Mouse (Mus musculus) WW6 (cell line): ENCODE data around the gene Iqcf6.
"Not testable (repeated sequence)": the region's sequence is repeated elsewhere in the genome, so short reads cannot be mapped to it uniquely, and the experiment has no call there.

Experiments used
- DNase-seq: peaks from one replicate; pipeline ENCODE4 v3.0.0-alpha.2; 2013; ENCODE audit warnings: low read depth, low spot score

The Iqcf6 gene

GRCm38 (mm10) chr9:106626282-106626681, at the start of gene Iqcf6:
Iqcf6 (plus strand) TSS chr9:106626582.
- DNase-seq = no peak

DNA sequence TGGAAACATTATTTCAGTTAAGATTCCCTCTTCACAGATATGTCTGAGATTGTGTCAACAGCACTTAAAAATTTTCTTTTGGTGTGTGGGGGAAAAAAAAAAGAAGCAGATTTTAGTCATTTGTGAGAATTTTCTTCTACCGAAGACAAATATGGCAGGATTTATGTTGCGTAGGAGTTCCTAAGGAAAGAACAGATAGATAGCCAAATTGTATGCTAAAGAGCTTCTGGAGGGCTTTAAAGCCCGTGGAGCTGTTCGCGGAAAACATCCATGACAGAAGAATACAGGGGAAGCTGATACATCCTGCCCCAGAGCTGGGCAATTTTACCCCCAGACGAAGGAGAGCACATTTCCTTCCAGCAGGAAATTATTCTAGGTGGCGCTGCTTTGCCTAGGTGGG, 46.4 kb upstream of the Iqcf6 start:
- no peak for DNase-seq

- no peak for DNase-seq
These were observed 43.8 kb upstream of the Iqcf6 start for GRCm38 (mm10) chr9:106582552-106582951.

DNA sequence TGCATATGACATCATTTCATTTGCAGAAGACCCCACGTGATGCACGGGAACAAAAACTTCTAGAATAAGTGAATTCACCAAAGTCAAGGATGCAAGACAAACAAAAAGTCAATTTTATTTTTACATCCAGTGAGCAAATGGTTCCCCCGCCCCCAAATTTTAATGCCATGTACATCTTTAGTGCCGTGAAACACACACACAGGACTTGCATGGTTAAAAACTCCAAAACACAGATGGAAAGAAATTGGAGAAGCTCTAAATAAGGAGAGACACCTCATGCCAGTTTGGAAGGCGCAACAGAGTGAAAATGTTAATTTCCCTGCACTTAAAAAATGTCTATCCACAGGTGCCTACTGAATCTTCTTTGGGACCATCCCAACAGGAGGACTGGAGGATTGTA, 34.2 kb upstream of the Iqcf6 start:
- no peak for DNase-seq

DNA sequence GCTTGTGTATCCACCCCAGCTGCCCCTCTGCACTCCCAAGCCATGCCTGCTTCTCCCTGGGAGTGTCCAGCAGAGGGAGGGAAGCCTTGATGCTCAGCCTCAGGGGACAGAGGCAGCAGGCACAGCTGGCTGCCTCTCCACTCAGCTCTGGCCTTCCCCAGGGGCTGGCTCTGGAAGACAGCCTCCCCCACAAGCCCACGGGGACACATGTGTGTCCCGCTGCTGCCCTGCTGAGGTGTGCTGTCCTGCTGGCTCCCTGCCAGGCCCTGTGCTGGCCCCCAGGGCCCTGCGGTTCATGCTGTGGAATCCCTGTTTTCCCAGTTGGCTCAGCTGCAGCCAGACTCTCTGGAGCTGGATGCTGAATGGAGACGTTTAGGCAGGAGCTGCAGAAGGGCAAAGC, 31.0 kb upstream of the Iqcf6 start:
- DNase-seq = not testable (repeated sequence)

DNA sequence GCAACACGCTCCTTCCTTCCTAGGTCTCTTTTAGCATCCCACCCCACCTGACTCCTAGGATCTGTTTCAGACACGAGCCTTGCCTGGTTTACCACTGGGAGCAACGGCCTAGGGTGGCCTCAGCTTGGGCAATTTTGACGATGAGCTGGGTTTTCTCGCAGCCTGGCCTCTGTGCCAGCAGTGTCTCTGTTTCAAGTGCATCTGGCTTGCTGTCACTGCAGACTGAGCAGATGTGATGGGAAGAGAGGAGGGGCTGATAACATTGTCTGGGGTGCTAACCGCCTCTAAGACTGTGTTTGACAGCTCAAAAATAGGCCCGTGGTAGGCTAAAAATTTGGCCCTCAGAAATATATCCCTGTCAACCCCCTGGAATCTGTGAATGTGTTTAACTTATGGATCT, 30.5 kb upstream of the Iqcf6 start:
- no peak for DNase-seq

GRCm38 (mm10) chr9:106598466-106598865, 27.9 kb upstream of the Iqcf6 start:
- DNase-seq = no peak

DNA sequence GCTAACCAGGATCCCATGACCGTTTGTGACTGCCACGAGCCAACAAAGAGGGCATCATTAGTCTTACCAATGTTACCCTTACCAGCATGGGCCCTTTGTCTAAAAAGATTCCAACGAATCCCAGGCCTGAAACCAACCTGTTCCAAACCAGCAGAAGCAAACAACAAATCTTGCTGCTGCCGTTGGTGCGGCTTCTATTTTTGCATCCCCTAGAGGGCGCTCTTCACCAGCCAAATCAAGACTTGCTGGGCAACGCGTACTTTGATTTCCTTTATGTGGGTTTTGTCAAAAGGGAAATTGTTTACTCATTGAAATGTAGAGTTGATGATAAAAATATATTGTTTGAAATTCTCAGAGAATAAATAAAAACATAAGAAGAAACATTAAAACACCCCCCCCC, 25.8 kb upstream of the Iqcf6 start:
- DNase-seq = peak; percentile 28

DNA sequence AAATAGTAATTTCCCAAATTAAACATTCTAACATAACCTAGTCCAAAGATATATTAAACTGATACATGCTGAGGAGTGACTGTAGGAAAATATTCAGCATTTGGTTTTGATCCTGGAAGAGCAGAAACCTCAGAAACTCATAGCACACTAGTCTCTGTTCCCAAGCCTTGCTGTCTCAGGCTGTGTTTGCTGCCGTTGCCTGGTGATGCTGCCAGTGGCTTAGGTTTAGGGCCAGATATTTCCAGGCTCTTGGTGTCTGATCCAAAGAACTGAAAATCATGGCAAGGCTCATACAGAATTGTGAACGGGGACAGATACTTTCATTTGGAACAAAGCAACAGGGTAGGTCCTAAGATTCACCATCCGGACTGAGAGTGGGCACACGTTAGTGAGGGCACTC, 15.7 kb upstream of the Iqcf6 start:
- no peak for DNase-seq

DNA sequence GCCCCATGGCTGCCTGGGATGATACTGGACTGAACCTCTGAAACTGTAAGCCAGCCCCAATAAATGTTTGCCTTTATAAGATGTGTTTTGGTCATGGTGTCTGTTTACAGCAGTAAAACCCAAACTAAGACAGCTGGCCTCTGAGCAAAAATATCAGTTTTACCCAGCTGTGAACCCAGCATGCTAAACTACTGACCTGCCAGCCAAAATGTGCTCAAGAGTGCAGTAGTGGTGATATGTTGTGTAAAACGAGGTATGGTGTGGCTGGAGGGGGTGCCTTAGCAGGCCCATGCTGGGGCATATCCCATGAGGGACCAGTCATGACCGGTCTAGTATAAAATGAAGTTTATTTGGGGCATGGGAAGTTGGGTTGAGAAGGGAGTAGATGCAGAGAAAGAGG, 12.4 kb upstream of the Iqcf6 start:
- DNase-seq = no peak

- DNase-seq = no peak
These were observed 11.8 kb upstream of the Iqcf6 start for GRCm38 (mm10) chr9:106614616-106615015.

GRCm38 (mm10) chr9:106616306-106616705, 10.1 kb upstream of the Iqcf6 start:
- DNase-seq = no peak

DNA sequence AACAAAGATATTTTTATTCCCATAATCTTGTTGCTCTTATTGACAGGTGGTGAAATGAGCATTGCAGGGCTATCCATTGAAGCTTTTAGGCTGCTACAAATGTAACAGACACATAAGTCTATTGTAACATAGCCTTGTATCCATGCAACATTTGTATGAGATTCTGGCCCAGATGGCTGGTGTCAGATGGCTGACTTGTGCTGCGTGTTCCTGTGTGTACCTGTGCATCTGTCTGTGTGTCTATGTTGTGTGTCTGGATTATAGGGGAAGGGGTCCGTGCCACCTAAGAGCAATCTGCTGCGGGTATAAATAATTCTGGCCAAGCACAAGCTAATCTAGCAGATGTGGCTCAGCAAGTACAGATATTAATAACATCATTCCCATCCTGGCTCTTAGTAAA, 8.9 kb upstream of the Iqcf6 start:
- DNase-seq = no peak

GRCm38 (mm10) chr9:106627796-106628195, 1.4 kb downstream of the Iqcf6 start:
- DNase-seq = not testable (repeated sequence)

DNA sequence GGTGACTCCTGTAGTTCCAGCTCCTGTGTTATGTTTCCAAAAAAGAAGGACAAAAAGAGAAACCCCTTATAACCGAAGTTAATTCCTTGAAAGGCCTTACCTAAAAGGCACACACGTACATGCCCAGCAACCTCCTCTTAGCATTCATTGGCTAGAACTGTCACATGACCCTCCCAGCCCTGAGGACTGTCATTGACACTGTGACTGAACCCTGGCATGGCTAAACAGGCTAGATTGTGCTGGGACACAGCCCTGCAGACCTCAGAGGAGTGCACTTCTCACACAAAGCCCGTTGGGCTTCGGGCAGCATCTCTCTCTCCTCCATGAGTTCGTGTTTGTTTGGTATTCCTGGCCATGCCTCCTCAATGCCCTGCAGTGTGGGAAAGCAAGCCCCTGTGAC, 5.8 kb downstream of the Iqcf6 start:
- no peak for DNase-seq

DNA sequence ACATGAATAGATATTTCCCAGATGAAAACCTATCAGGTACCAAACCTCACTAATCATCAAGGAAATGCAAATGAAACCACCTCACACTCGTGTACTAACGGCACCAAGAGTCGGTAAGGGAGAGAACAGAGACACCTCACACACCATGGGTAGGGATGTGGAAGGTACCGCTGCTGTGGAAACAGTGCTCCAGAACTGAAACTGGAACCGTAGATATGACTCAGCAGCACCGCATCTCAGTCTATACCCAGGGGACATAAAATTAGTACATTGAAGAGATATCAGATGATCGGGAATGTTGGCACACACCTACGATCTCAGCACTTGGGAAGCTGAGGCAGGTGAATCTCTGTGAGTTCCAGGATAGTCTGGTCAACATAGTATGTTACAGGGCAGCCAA, 11.8 kb downstream of the Iqcf6 start:
- DNase-seq = no peak

DNA sequence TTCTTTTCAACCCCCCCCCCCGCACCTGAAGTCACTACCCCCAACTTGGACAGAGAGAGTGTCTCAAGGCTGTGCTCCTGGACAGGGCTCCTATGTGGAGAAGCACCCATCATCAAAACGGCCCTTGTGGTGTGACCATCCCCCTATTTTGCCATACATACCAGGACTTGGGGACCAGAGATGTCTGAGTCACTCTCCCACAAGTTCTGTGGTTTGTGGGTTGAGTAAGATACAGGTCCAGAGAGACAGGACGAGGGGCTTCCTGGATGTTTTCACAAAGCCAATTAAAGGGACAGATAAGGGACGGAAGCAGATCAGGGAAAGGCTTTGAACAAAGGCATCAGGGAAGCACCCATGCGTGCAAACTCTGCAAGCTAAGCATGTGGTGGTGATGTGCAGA, 15.0 kb downstream of the Iqcf6 start:
- DNase-seq = no peak

DNA sequence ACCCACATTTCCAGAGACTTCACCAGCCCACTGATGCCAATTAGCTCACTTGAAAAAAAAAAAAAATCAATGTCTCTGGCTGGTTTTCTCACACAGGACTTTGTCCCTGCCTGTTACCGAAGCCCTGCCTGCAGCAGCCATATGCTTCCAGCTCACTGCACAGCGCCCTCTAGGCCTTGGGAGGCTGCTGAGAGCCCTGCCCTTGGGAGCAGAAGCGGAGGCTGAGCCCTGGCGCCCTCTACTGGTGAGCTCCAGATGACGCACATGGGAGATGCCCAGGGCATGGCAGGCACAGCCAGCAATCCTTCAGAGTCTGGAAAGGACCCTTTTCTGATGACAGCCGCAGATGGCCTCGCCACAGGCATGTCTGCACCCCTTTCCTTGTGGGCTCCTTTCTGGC, 16.7 kb downstream of the Iqcf6 start:
- DNase-seq = peak; percentile 70

DNA sequence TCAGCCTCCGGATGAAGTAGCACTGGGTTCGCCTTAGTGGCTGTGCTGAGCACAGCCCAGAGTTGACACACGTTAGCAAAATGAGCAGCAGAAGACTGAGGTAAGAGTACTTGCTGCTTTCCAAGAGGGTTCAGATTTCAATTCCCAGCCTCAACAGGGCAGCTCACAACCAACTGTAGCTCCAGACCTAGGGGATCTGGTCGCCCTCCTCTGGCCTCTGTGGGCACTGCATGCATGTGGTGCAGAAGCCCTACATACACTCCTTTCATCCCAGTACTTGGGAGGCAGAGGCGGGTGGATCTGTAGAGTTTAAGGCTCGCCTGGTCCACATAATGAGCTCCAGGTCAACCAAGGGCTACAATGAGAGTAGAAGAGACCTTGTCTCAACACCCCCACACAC, 17.4 kb downstream of the Iqcf6 start:
- peak; percentile 48 for DNase-seq

DNA sequence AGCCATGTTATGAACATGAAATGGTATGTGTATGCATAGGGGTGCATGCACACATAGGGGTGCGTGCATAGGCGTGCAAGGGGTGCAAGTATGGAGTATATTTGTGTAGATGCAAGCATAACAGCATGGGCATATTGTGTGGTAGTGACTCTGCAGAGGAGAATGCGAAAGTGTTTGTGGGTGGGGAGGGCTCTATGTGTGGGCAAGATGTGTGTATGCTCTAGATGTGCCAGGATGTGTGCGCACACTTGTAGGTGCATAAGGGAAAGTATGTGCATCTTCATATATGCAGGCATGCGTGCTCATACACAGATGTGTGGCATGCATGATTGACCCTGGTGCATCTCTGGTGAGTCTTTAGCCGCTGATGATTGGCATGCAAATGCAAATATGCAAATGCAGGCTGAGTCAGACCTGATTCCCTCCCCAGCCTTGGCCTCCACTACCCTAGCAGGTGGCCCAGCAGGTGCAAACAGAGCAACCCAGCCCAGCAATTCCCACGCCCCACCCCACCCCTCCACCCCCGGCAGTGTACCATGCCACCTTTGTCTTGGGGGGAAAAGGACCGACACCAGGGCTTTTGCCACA, 19.4 kb downstream of the Iqcf6 start:
- no peak for DNase-seq

DNA sequence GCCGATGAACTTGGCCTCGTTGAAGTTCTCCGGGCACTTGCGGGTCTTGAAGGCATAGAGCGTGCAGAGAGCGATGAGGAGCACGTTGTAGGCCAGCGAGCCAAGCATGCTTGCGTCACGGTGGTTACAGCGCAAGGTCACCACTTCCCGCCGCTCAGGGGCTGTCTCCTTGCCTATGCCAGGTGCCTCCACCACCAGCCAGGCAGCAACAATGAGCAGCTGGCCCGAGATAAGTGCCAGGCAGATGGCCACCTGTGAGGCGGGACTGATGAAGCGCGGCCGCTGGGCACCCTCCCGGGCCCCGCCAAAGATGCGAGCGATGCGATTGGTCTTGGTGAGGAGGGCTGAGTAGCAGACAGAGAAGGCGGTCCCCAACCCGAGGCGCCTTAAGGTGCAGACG, 20.8 kb downstream of the Iqcf6 start:
- no peak for DNase-seq

GRCm38 (mm10) chr9:106652720-106653119, 26.3 kb downstream of the Iqcf6 start:
- no peak for DNase-seq

DNA sequence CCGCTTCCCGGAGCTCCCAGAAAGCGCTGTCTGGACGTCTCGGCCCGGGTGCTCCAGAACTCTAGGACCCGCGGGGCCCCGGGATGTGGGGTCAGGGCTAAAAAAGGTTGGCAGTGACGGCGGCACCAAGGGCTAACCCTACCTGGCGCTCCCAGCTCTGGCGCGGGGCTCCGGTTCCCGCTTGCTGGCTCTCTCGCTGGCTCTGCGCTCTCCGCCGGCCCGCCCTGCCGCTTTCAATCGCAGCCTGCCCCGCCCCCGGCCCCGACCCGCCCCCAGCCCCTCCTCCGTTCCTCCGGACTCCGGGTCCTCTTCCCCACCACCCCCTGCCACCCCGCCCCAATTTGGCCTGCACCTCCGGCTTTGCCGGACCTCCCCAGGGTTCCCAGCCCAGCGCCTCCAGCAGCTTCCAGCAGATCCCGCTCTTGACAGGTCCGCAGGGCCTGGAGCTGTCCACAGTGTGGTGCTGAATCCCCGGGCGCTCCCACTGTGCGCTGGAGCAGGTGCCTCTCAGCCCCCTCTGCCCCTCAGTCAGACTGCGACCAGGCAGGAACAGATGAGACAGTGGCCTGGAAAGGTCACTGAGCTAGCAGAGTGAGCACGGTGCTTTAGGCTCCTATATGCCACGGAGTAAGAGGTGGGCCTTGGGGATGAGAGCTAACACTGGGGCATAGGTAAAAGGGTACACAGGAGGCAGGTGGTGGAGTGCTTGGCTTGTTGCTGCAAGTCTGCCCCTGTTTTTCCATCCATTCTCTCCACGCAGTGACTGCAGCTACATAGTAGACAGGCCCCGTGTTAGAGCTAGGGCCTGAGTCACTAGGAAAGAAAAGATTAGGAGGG, 29.7 kb downstream of the Iqcf6 start, which contains the start of gene Grm2:
Grm2 (minus strand) TSS at position 199 of the 837 bp plus-strand sequence.
- DNase-seq = peak; percentile 63
